Mouse (Mus musculus) thymus, adult 18-20 months (tissue): ENCODE data around the gene Kiss1r.
"Not testable (repeated sequence)": the region's sequence is repeated elsewhere in the genome, so short reads cannot be mapped to it uniquely, and the experiment has no call there.

ENCODE experiments used
- DNase-seq, 2 experiments: peaks; one replicate each; pipeline ENCODE4 v3.0.0; 2022; ENCODE audit warnings: mixed read lengths in 2 of 2

The Kiss1r gene

GRCm38 (mm10) chr10:79916808-79917531, at the start of gene Kiss1r:
TSS of gene Kiss1r (plus strand) at chr10:79916971.
- peak; percentile 75 to 81 for DNase-seq

- no peak for DNase-seq
These were observed 44.9 kb upstream of the Kiss1r start for GRCm38 (mm10) chr10:79871845-79872244.

- no peak for DNase-seq
These were observed 43.9 kb upstream of the Kiss1r start for GRCm38 (mm10) chr10:79872862-79873261.

DNA sequence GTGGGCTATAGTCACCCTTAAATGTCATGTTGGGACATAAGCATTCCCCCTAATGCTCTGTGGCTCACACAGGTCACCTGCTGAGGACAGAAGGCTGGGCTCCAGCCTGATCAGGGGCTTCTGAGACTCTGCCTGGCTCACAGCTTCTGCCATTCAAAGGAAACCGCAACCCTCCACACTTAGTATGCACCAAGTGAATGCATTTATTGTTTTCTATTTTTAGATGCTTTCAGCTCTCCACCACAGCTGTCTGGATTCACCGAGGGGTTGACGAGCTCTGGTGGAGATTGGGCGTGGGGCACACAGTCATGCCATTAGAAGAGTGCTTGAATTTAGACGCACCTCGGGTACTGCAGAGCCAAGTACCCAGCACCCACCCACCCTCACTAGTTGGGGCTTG, 43.5 kb upstream of the Kiss1r start:
- no peak for DNase-seq

DNA sequence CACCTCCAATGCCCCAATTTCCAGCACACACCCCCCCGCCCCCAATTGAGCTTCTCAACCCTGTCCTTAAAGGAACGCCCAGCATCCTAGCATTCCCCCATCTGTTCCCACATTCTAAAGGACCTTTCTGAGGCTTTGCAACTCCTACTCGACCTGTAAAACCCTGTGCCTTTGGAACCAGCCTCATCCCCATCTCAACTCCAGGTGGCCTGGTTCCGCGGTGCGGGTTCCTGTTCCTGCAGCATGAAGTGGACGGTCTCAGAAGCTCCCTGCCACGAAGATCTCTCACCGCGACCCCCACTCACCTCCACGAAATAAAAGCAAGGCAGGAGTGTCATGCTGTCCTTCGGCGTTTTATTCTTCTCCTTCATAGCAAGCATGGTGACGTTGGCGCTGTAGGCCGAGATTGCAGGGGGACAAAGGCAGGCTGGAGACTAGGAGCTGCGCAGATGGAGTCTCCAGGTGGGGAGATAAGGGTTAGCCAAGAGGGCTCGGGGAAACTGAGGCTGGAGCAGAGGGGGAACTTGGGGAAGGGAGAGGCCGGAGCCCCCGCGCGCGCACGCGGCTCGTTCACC, 43.0 kb upstream of the Kiss1r start:
- DNase-seq: no peak

GRCm38 (mm10) chr10:79874290-79874862, 42.4 kb upstream of the Kiss1r start, which contains the start of the genes Prtn3 and Plppr3:
TSS of gene Prtn3 (plus strand) at chr10:79874476.
TSS of gene Plppr3 (minus strand) at chr10:79874634.
- DNase-seq: no peak

- no peak for DNase-seq
These were observed 39.6 kb upstream of the Kiss1r start for GRCm38 (mm10) chr10:79877174-79877573.

DNA sequence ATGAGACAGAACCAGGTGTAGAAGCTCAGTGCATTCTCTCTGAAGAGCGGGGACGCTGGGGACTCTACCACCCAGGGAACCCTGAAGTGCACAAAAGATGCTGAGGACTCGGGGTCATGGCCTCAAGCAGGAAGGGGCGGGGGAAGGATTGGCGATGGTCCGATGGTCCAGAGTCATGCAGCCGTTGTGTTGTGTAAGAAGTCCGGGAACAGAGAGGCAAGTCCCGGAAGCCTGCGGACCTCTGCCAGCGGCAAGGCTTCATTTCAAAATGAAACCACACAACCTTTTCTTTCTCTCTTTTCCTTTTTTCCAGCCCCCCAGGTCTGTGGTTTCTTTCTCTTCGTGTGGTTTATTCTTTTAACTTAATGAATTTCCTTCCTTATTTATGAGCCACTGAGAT, 39.0 kb upstream of the Kiss1r start:
- DNase-seq: no peak

GRCm38 (mm10) chr10:79879527-79879926, 37.2 kb upstream of the Kiss1r start:
- no peak for DNase-seq

DNA sequence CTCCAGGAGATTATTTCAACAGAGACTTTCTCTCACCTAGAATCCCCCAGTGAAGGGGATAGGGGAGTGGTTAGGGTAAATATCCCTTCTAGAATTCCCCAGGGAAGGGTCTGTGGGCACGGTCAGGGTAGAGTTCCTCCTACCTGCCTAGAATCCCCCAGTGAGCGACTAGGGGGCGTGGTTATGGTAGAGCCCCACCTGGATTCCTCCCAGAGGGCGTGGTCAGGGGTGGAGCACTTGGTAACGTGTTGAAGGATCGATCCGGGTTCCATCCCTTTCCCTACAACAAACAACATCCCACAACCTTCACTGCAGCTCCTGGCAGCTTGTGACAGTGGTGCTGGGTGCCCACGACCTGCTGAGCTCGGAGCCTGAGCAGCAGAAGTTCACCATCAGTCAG, 36.0 kb upstream of the Kiss1r start:
- DNase-seq: no peak

DNA sequence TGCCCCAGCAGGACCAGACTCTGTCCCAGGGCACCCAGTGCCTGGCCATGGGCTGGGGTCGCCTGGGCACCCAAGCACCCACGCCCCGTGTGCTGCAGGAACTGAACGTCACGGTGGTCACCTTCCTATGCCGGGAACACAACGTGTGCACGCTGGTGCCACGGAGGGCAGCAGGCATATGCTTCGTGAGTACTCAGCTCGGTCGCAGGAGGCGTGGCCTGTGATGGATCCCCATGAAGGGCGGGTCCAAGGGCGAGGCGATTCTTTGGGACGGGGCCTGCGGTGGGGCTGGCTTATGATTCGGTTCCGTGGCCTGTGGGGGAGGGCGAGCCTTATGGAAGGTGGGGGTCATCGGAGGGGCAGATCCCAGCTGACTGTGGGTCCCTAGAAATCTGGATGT, 34.8 kb upstream of the Kiss1r start:
- no peak for DNase-seq

- no peak for DNase-seq
These were observed 33.3 kb upstream of the Kiss1r start for GRCm38 (mm10) chr10:79883297-79884084.

DNA sequence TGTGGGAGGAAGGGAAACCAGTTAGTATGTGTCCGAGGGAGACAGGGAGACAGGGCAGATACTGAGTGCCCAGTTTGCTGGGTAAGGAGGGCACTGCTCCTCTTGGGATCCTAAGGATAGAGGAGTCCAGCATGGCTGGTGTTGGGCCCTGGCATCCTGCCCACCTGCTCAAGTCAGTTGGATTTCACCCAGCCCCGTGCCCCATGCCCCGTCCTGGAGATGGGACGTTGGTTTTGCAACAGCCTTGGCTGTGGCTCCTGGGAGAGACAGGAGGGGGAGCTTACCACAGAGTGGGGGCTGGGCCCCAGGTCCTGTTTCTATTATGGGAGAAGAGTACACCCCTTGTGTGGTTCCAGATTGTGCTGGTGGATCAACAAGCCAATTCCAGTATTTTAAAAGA, 32.3 kb upstream of the Kiss1r start:
- no peak for DNase-seq

DNA sequence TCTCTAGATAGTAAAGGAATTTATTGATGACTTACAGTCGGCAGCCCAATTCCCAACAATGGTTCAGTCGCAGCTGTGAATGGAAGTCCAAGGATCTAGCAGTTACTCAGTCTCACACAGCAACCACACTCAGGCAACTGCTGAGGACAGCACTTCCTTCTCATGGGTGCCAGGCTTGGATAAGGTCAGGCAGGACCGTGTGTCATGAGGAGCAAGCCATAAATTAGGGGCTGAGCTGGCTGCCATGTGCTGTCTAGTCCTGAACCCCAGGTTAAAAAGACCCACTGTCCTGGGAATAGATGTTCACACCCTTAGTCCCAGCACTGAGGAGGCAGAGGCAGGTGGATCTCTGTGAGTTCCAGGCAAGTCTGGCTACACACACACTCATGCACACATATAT, 31.8 kb upstream of the Kiss1r start:
- DNase-seq: not testable (repeated sequence)

GRCm38 (mm10) chr10:79886054-79886453, 30.7 kb upstream of the Kiss1r start, which contains the start of gene Elane:
TSS of gene Elane (plus strand) at chr10:79886247.
- DNase-seq: no peak

- no peak for DNase-seq
These were observed 30.2 kb upstream of the Kiss1r start for GRCm38 (mm10) chr10:79886611-79887010.

DNA sequence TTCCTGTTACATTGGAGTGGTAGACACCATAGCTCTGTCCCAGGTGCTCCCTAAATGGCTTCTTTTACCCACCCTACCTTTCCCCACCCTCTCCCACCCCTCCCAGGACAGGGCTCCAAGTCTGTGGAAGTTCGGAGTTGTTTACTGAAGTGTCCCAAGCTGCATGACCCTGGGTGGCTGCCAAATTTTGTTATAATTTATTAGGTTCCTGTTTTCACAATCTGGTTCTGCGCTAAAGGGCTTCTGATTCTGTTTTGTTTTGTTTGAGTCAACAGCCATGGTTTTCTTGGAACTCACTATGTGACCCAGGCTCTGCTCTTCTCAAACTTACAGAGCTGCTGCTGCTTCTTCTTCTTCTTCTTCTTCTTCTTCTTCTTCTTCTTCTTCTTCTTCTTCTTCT, 27.4 kb upstream of the Kiss1r start:
- no peak for DNase-seq

DNA sequence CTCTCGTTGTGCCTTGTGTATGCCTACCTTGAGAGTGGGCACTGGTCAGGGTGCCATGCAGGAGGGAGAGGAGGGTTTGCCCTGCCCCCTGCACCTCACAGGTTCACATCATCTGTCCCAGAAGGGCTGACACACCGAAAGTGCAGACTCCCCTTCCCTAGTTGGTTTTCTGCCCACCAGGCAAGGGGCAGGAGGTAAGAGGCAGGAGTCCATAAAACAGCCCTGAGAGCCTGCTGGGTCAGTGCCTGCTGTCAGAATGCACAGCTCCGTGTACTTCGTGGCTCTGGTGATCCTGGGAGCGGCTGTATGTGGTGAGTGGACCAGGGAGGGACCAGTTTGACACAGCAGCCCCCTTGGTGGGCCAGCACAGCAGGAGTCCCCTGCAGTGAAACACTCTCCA, 26.1 kb upstream of the Kiss1r start, which contains the start of gene Cfd:
Gene Cfd, plus strand, starts transcription at position 184 of the 400 bp plus-strand sequence.
- no peak for DNase-seq

GRCm38 (mm10) chr10:79892451-79893118, 24.2 kb upstream of the Kiss1r start:
- DNase-seq: peak; percentile 60 to 66

DNA sequence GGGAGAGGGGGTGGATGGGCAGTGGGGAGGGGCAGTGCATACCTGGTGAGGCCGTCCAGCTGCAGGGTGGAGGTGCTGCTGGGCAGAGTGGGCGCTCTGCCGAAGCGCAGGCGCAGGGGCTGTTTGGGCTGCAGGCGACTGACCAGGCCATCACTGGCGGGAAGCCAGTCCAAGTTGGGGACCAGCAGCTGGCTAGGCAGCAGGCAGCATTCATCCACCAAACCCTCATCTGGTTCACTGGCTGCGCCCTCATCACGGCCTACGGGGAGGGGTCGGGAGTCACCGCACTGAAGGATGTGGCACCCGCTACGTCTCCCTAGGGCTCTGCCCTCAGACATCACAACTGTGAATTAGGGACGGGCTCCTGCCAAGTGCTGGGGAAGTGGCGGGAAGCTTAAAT, 20.5 kb upstream of the Kiss1r start:
- DNase-seq: no peak

GRCm38 (mm10) chr10:79896814-79897213, 20.0 kb upstream of the Kiss1r start:
- no peak for DNase-seq
